Mouse (Mus musculus) myocyte (in vitro differentiated cells): ENCODE measurements around the gene Tmem238. TPM values are rescaled to one million over a fixed set of nuclear protein-coding genes. Genes with fewer than 3 reads are reported as not detected.

Source experiments
- H3K27me3 ChIP-seq: one replicate; pipeline ENCODE4 v1.6.1; 2011; ENCODE audit not compliant: control insufficient read depth, insufficient read depth, insufficient read length
- H3K36me3 ChIP-seq: one replicate; pipeline ENCODE4 v1.6.1; 2011; ENCODE audit not compliant: control insufficient read depth, insufficient read depth
- H3K4me2 ChIP-seq: one replicate; pipeline ENCODE4 v1.6.1; 2011; ENCODE audit warnings: low read depth, control low read depth
- H3K4me3 ChIP-seq: one replicate; pipeline ENCODE4 v1.5.1; 2011; ENCODE audit warnings: mild to moderate bottlenecking, control low read depth, moderate library complexity
- H3K79me2 ChIP-seq: one replicate; pipeline ENCODE4 v1.6.1; 2011; ENCODE audit not compliant: control insufficient read depth, insufficient read depth
- H3ac ChIP-seq: one replicate; pipeline ENCODE4 v1.6.1; 2011; ENCODE audit not compliant: control insufficient read depth, insufficient read length
- CEBPB ChIP-seq: IDR thresholded peaks from 2 replicates; pipeline ENCODE4 v1.6.1; 2011; ENCODE audit warnings: mild to moderate bottlenecking, moderate library complexity; ENCODE audit not compliant: poor library complexity, insufficient read depth, severe bottlenecking
- E2F4 ChIP-seq: IDR thresholded peaks from one replicate; pipeline ENCODE4 v1.6.1; 2011; ENCODE audit warnings: mild to moderate bottlenecking, control low read depth, moderate library complexity; ENCODE audit not compliant: insufficient read depth
- MAX ChIP-seq: IDR thresholded peaks from one replicate; pipeline ENCODE4 v1.6.1; 2011; ENCODE audit warnings: low read depth, mild to moderate bottlenecking, control low read depth
- MYOD1 ChIP-seq, 3 experiments: IDR thresholded peaks; one replicate each; pipeline ENCODE4 v1.6.1; 2011; ENCODE audit warnings: control low read depth in 2 of 3, low read depth in 2 of 3, mild to moderate bottlenecking in 2 of 3, moderate library complexity in 1 of 3; ENCODE audit not compliant: insufficient read length in 2 of 3, control insufficient read depth in 1 of 3
- MYOG ChIP-seq, 3 experiments: IDR thresholded peaks; one replicate each; pipeline ENCODE4 v1.6.1; 2011; ENCODE audit warnings: control low read depth in 2 of 3, low read depth in 2 of 3, mild to moderate bottlenecking in 2 of 3; ENCODE audit not compliant: insufficient read length in 2 of 3, control insufficient read depth in 1 of 3, insufficient read depth in 1 of 3
- POLR2A ChIP-seq: IDR thresholded peaks from one replicate; pipeline ENCODE4 v1.6.1; 2011; ENCODE audit warnings: low read depth, mild to moderate bottlenecking, control low read depth, moderate library complexity; ENCODE audit not compliant: insufficient read length
- POLR2AphosphoS2 ChIP-seq: IDR thresholded peaks from one replicate; pipeline ENCODE4 v1.6.1; 2011; ENCODE audit warnings: low read depth, control low read depth; ENCODE audit not compliant: insufficient read length
- REST ChIP-seq: IDR thresholded peaks from one replicate; pipeline ENCODE4 v1.6.1; 2011; ENCODE audit warnings: mild to moderate bottlenecking, control low read depth, moderate library complexity; ENCODE audit not compliant: insufficient read depth, insufficient read length
- SRF ChIP-seq: IDR thresholded peaks from one replicate; pipeline ENCODE4 v1.6.1; 2011; ENCODE audit warnings: low read depth; ENCODE audit not compliant: control insufficient read depth, insufficient read length
- TCF12 ChIP-seq: IDR thresholded peaks from one replicate; pipeline ENCODE4 v1.6.1; 2011; ENCODE audit warnings: mild to moderate bottlenecking, control low read depth; ENCODE audit not compliant: poor library complexity, insufficient read depth, severe bottlenecking
- TCF3 ChIP-seq: IDR thresholded peaks from one replicate; pipeline ENCODE4 v1.6.1; 2011; ENCODE audit warnings: low read depth, control low read depth; ENCODE audit not compliant: insufficient read length
- USF1 ChIP-seq: IDR thresholded peaks from one replicate; pipeline ENCODE4 v1.6.1; 2011; ENCODE audit warnings: low read depth, mild to moderate bottlenecking, control low read depth, moderate library complexity
- polyA plus RNA-seq: library from polyadenylated mRNA; unstranded; fragments of >200 nt; fragmentation: generic; extraction: Trizol; gene quantifications from one replicate; pipeline ENCODE4 v1.2.1, GENCODE M21; 2012; ENCODE audit warnings: missing spikeins

Tmem238 gene
- polyA plus RNA-seq, 1 experiment, result 7.1 TPM

- TF ChIP-seq POLR2A (no peak), TCF12 (no peak)
- Histone ChIP-seq H3K27me3 (no peaks in the 10 kb centered on the region), H3K4me2 (no peak overlapping the region), H3ac (no peak overlapping the region), H3K36me3 (no peaks in the 10 kb centered on the region), H3K79me2 (no peaks in the 10 kb centered on the region), H3K4me3 (no peak overlapping the region)
Measured at GRCm38 (mm10) chr7:4751971-4752820, 37.3 kb downstream of the Tmem238 start.

- TF ChIP-seq SRF (no peak), MYOD1 (IDR thresholded peaks at IDR 0.05; ENCODE audit: control insufficient read depth in 1 of 3, insufficient read length in 2 of 3, low read depth in 2 of 3) (no peak), MAX (no peak), USF1 (no peak), POLR2A (no peak), MYOG (IDR thresholded peaks at IDR 0.05; ENCODE audit: control insufficient read depth in 1 of 3, insufficient read depth in 1 of 3, insufficient read length in 2 of 3, low read depth in 2 of 3) (no peak), REST (no peak), E2F4 (no peak), TCF12 (no peak), POLR2AphosphoS2 (no peak), CEBPB (no peak), TCF3 (no peak)
- Histone ChIP-seq H3ac (no peak overlapping the region), H3K4me3 (no peak overlapping the region), H3K27me3 (no peaks in the 10 kb centered on the region), H3K4me2 (no peak overlapping the region), H3K79me2 (no peaks in the 10 kb centered on the region), H3K36me3 (no peaks in the 10 kb centered on the region)
Measured at GRCm38 (mm10) chr7:4749169-4749568, 40.3 kb downstream of the Tmem238 start.

- H3K27me3 ChIP-seq, result no peaks in the 10 kb centered on the region
- no peaks in the 10 kb centered on the region for H3K79me2 ChIP-seq
- no peak overlapping the region for H3ac ChIP-seq
- H3K4me3 ChIP-seq, result no peak overlapping the region
- H3K36me3 ChIP-seq, result no peaks in the 10 kb centered on the region
- H3K4me2 ChIP-seq, result no peak overlapping the region
- no peak for TF ChIP-seq E2F4
- no peak for TF ChIP-seq USF1
- no peak for TF ChIP-seq REST
- no peak for TF ChIP-seq MYOG (IDR thresholded peaks at IDR 0.05; ENCODE audit: control insufficient read depth in 1 of 3, insufficient read depth in 1 of 3, insufficient read length in 2 of 3, low read depth in 2 of 3)
- TF ChIP-seq POLR2A, result no peak
- TF ChIP-seq MAX, result no peak
- no peak for TF ChIP-seq MYOD1 (IDR thresholded peaks at IDR 0.05; ENCODE audit: control insufficient read depth in 1 of 3, insufficient read length in 2 of 3, low read depth in 2 of 3)
- no peak for TF ChIP-seq POLR2AphosphoS2
- TF ChIP-seq SRF, result no peak
- TF ChIP-seq TCF3, result no peak
- TF ChIP-seq TCF12, result no peak
- no peak for TF ChIP-seq CEBPB
Measured at GRCm38 (mm10) chr7:4748321-4748720, 41.1 kb downstream of the Tmem238 start.

- TF ChIP-seq CEBPB (no peak), POLR2AphosphoS2 (no peak), USF1 (no peak), REST (no peak), MYOG (IDR thresholded peaks at IDR 0.05; ENCODE audit: control insufficient read depth in 1 of 3, insufficient read depth in 1 of 3, insufficient read length in 2 of 3, low read depth in 2 of 3) (no peak), TCF3 (no peak), SRF (no peak), E2F4 (no peak), MYOD1 (IDR thresholded peaks at IDR 0.05; ENCODE audit: control insufficient read depth in 1 of 3, insufficient read length in 2 of 3, low read depth in 2 of 3) (no peak), MAX (no peak), TCF12 (no peak), POLR2A (no peak)
- Histone ChIP-seq H3ac (no peak overlapping the region), H3K4me3 (no peak overlapping the region), H3K27me3 (no peaks in the 10 kb centered on the region), H3K4me2 (no peak overlapping the region), H3K79me2 (no peaks in the 10 kb centered on the region), H3K36me3 (no peaks in the 10 kb centered on the region)
Measured at GRCm38 (mm10) chr7:4747156-4747899, 42.1 kb downstream of the Tmem238 start.
